Mouse (Mus musculus) kidney, adult 2 months (tissue): ENCODE measurements around the gene Rhoc.

Experiments used
- CTCF ChIP-seq: fragments of 200-500 bp; conservative IDR thresholded peaks from 2 replicates; pipeline ENCODE4 v1.5.1; 2011; ENCODE audit warnings: low read depth, mild to moderate bottlenecking, control low read depth, low read length, moderate library complexity, mixed read lengths; ENCODE audit not compliant: insufficient read depth, insufficient read length
- POLR2A ChIP-seq: fragments of 200-500 bp; IDR thresholded peaks from one replicate; pipeline ENCODE4 v1.6.1; 2011; ENCODE audit warnings: low read depth, low read length, control low read depth

- no peak for TF ChIP-seq CTCF
- TF ChIP-seq POLR2A = no peak
These were observed 46.2 kb upstream of the Rhoc start for GRCm38 (mm10) chr3:104741954-104742353.
